Mouse (Mus musculus) CH12.LX (cell line): ENCODE data around the gene Zfr2. TPM values are rescaled to one million over a fixed set of nuclear protein-coding genes. Genes with fewer than 3 reads are reported as not detected.

Experiments used
- DNase-seq: peaks from one replicate; pipeline ENCODE4 v3.0.0-alpha.2; 2013; ENCODE audit errors: extremely low read depth
- H3K27ac ChIP-seq: 2 replicates; pipeline ENCODE4 v1.5.1; 2012; ENCODE audit warnings: low read depth, mild to moderate bottlenecking, control low read depth, moderate library complexity; ENCODE audit not compliant: insufficient read depth
- H3K27me3 ChIP-seq: replicated peaks from 2 replicates; pipeline ENCODE3; 2012; ENCODE audit warnings: inconsistent platforms
- H3K36me3 ChIP-seq, 2 experiments: replicated peaks in 1 of 2; 2 replicates each; pipeline versions ENCODE3 to v1.6.1; 2012; ENCODE audit warnings: inconsistent platforms in 1 of 2, low read length in 1 of 2, mild to moderate bottlenecking in 1 of 2, mixed read lengths in 1 of 2, moderate library complexity in 1 of 2; ENCODE audit not compliant: control insufficient read depth in 1 of 2, insufficient read depth in 1 of 2
- H3K4me1 ChIP-seq, 2 experiments: 2 replicates each; pipeline ENCODE4 v1.6.1; 2012; ENCODE audit warnings: inconsistent platforms in 1 of 2, moderate library complexity in 1 of 2; ENCODE audit not compliant: insufficient read depth in 2 of 2, control insufficient read depth in 1 of 2
- H3K4me2 ChIP-seq: 2 replicates; pipeline ENCODE4 v1.6.1; 2012; ENCODE audit warnings: low read depth, mild to moderate bottlenecking, control low read depth; ENCODE audit not compliant: poor library complexity, insufficient read depth, severe bottlenecking
- H3K4me3 ChIP-seq, 3 experiments: fragments of 150-350 bp in 1 of 3; sonication (generic) in 1 of 3; replicated peaks in 1 of 3; 2 replicates each; pipeline versions ENCODE3 to v1.5.1; 2011 to 2012; ENCODE audit warnings: low read depth in 2 of 3, low read length in 2 of 3, mild to moderate bottlenecking in 2 of 3, moderate library complexity in 2 of 3, control low read depth in 1 of 3, improper control_type of control experiment in 1 of 3, inconsistent platforms in 1 of 3, mixed read lengths in 1 of 3; ENCODE audit not compliant: poor library complexity in 1 of 3
- H3K79me2 ChIP-seq: replicated peaks from 2 replicates; pipeline ENCODE4 v1.6.1; 2012; ENCODE audit warnings: mild to moderate bottlenecking, moderate library complexity; ENCODE audit not compliant: control insufficient read depth, poor library complexity, insufficient read depth, severe bottlenecking; ENCODE audit errors: extremely low read depth
- H3K9ac ChIP-seq: 2 replicates; pipeline ENCODE4 v1.6.1; 2012; ENCODE audit warnings: low read depth, mild to moderate bottlenecking, control low read depth, moderate library complexity; ENCODE audit not compliant: insufficient read depth
- H3K9me3 ChIP-seq: replicated peaks from 2 replicates; pipeline ENCODE3; 2012; ENCODE audit warnings: low read length, inconsistent platforms, mixed read lengths
- BHLHE40 ChIP-seq: IDR thresholded peaks from 2 replicates; pipeline ENCODE4 v1.6.1; 2011; ENCODE audit warnings: mild to moderate bottlenecking, low read depth, low read length, improper control_type of control experiment
- CHD1 ChIP-seq: IDR thresholded peaks from 2 replicates; pipeline ENCODE4 v1.6.1; 2012; ENCODE audit warnings: low read depth, low read length, improper control_type of control experiment, inconsistent platforms
- CHD2 ChIP-seq: IDR thresholded peaks from 2 replicates; pipeline ENCODE4 v1.6.1; 2011; ENCODE audit warnings: low read length, improper control_type of control experiment
- CTCF ChIP-seq, 2 experiments: IDR thresholded peaks in 1 of 2; conservative IDR thresholded peaks in 1 of 2; 2 replicates each; pipeline ENCODE4 v1.5.1; 2011 to 2012; ENCODE audit warnings: low read depth in 2 of 2, low read length in 2 of 2, improper control_type of control experiment in 1 of 2, inconsistent platforms in 1 of 2, mild to moderate bottlenecking in 1 of 2, moderate library complexity in 1 of 2
- E2F4 ChIP-seq: IDR thresholded peaks from 2 replicates; pipeline ENCODE4 v1.6.1; 2011; ENCODE audit warnings: low read depth, low read length, improper control_type of control experiment; ENCODE audit not compliant: insufficient replicate concordance
- EP300 ChIP-seq: IDR thresholded peaks from 2 replicates; pipeline ENCODE4 v1.6.1; 2011; ENCODE audit warnings: low read length, improper control_type of control experiment
- ETS1 ChIP-seq: conservative IDR thresholded peaks from 2 replicates; pipeline ENCODE4 v1.6.1; 2012; ENCODE audit warnings: low read depth, mild to moderate bottlenecking, inconsistent platforms, low read length, improper control_type of control experiment, moderate library complexity
- HCFC1 ChIP-seq: IDR thresholded peaks from 2 replicates; pipeline ENCODE4 v1.6.1; 2012; ENCODE audit warnings: low read depth, mild to moderate bottlenecking, inconsistent platforms, low read length, improper control_type of control experiment
- IRF4 ChIP-seq: IDR thresholded peaks from 2 replicates; pipeline ENCODE4 v1.6.1; 2014; ENCODE audit warnings: low read depth, mild to moderate bottlenecking, inconsistent platforms, low read length, improper control_type of control experiment
- KAT2A ChIP-seq: IDR thresholded peaks from 2 replicates; pipeline ENCODE4 v1.6.1; 2012; ENCODE audit warnings: low read length, improper control_type of control experiment, inconsistent platforms; ENCODE audit not compliant: insufficient replicate concordance
- MAX ChIP-seq: IDR thresholded peaks from 2 replicates; pipeline ENCODE4 v1.6.1; 2011; ENCODE audit warnings: low read length, improper control_type of control experiment
- MAZ ChIP-seq: IDR thresholded peaks from 2 replicates; pipeline ENCODE4 v1.6.1; 2012; ENCODE audit warnings: low read depth, mild to moderate bottlenecking, inconsistent platforms, low read length, improper control_type of control experiment, moderate library complexity
- MEF2A ChIP-seq: IDR thresholded peaks from 2 replicates; pipeline ENCODE4 v1.6.1; 2014; ENCODE audit warnings: low read depth, mild to moderate bottlenecking, inconsistent platforms, low read length, improper control_type of control experiment, borderline replicate concordance
- MXI1 ChIP-seq: IDR thresholded peaks from 2 replicates; pipeline ENCODE4 v1.6.1; 2011; ENCODE audit warnings: mild to moderate bottlenecking, low read depth, low read length, improper control_type of control experiment
- MYC ChIP-seq: IDR thresholded peaks from 2 replicates; pipeline ENCODE4 v1.6.1; 2011; ENCODE audit warnings: low read depth, mild to moderate bottlenecking, improper control_type of control experiment, low read length
- NELFE ChIP-seq: IDR thresholded peaks from 2 replicates; pipeline ENCODE4 v1.6.1; 2011; ENCODE audit warnings: low read depth, low read length, improper control_type of control experiment
- NRF1 ChIP-seq: IDR thresholded peaks from 2 replicates; pipeline ENCODE4 v1.6.1; 2014; ENCODE audit warnings: low read depth, mild to moderate bottlenecking, inconsistent platforms, low read length, improper control_type of control experiment, moderate library complexity
- PAX5 ChIP-seq: IDR thresholded peaks from 2 replicates; pipeline ENCODE4 v1.6.1; 2012; ENCODE audit warnings: low read length, inconsistent platforms, mixed read lengths
- POLR2A ChIP-seq: IDR thresholded peaks from 2 replicates; pipeline ENCODE4 v1.6.1; 2011; ENCODE audit warnings: low read depth, mild to moderate bottlenecking, improper control_type of control experiment, low read length
- POLR2AphosphoS2 ChIP-seq: IDR thresholded peaks from 2 replicates; pipeline ENCODE4 v1.6.1; 2011; ENCODE audit warnings: low read depth, low read length, improper control_type of control experiment
- RAD21 ChIP-seq: IDR thresholded peaks from 2 replicates; pipeline ENCODE4 v1.6.1; 2011; ENCODE audit warnings: low read depth, mild to moderate bottlenecking, low read length, improper control_type of control experiment, moderate library complexity
- SIN3A ChIP-seq: IDR thresholded peaks from 2 replicates; pipeline ENCODE4 v1.6.1; 2012; ENCODE audit warnings: low read length, improper control_type of control experiment, inconsistent platforms
- SMC3 ChIP-seq: IDR thresholded peaks from 2 replicates; pipeline ENCODE4 v1.6.1; 2011; ENCODE audit warnings: low read depth, low read length, improper control_type of control experiment
- TBP ChIP-seq: conservative IDR thresholded peaks from 2 replicates; pipeline ENCODE4 v1.6.1; 2011; ENCODE audit warnings: low read depth, low read length, improper control_type of control experiment
- TCF12 ChIP-seq: IDR thresholded peaks from 2 replicates; pipeline ENCODE4 v1.6.1; 2014; ENCODE audit warnings: low read depth, mild to moderate bottlenecking, inconsistent platforms, low read length, improper control_type of control experiment
- UBTF ChIP-seq: IDR thresholded peaks from 2 replicates; pipeline ENCODE4 v1.6.1; 2012; ENCODE audit warnings: low read depth, mild to moderate bottlenecking, inconsistent platforms, low read length, improper control_type of control experiment, moderate library complexity
- USF1 ChIP-seq: IDR thresholded peaks from 2 replicates; pipeline ENCODE4 v1.6.1; 2014; ENCODE audit warnings: low read depth, mild to moderate bottlenecking, inconsistent platforms, low read length, improper control_type of control experiment
- USF2 ChIP-seq: conservative IDR thresholded peaks from 2 replicates; pipeline ENCODE4 v1.6.1; 2011; ENCODE audit warnings: low read depth, low read length, improper control_type of control experiment
- ZC3H11A ChIP-seq: IDR thresholded peaks from 2 replicates; pipeline ENCODE4 v1.6.1; 2012; ENCODE audit warnings: low read depth, mild to moderate bottlenecking, inconsistent platforms, low read length, improper control_type of control experiment
- ZKSCAN1 ChIP-seq: IDR thresholded peaks from 2 replicates; pipeline ENCODE4 v1.6.1; 2012; ENCODE audit warnings: low read depth, inconsistent platforms, low read length, improper control_type of control experiment, borderline replicate concordance
- ZMIZ1 ChIP-seq: IDR thresholded peaks from 2 replicates; pipeline ENCODE4 v1.6.1; 2012; ENCODE audit warnings: low read depth, mild to moderate bottlenecking, inconsistent platforms, low read length, improper control_type of control experiment
- dilution Hi-C: fragments of 300-500 bp; cut with MboI; formaldehyde crosslinking; loops from 2 replicates; pipeline ENCODE4 v1.14.3; 2020; ENCODE audit warnings: low sequenced_read_pairs; ENCODE audit not compliant: extremely low pct_unique_long_range_greater_than_20kb, extremely low pct_ligation_motif_present
- in situ Hi-C: fragments of 300-500 bp; cut with MboI; formaldehyde crosslinking; loops from 3 replicates; pipeline ENCODE4 v1.14.3; 2019; ENCODE audit warnings: low sequenced_read_pairs, low pct_ligation_motif_present, low pct_unique_long_range_greater_than_20kb, mixed read lengths
- polyA plus RNA-seq: library from polyadenylated mRNA; unstranded; fragments of >175 nt; gene quantifications from 2 replicates; pipeline ENCODE4 v1.2.1, GENCODE M21; 2012; ENCODE audit warnings: low read depth; ENCODE audit not compliant: insufficient read length
- total RNA-seq, 2 experiments: library from RNA; depleted of rRNA; stranded (reverse); fragments of 300-350 nt in 1 of 2; fragments of >200 nt in 1 of 2; gene quantifications; 2 replicates each; pipeline ENCODE4 v1.2.3; 2012 to 2014

Gene Zfr2
- total and polyA plus RNA-seq, 3 experiments = 1.0 to 13.5 (median 2.4) TPM

- no peak for DNase-seq
Measured at GRCm38 (mm10) chr10:81244146-81244545, 11.2 kb downstream of the Zfr2 start.

GRCm38 (mm10) chr10:81244595-81244994 is 11.6 kb downstream of the Zfr2 start:
- H3K27ac ChIP-seq = no peak overlapping the region
- H3K79me2 ChIP-seq = no peaks in the 10 kb centered on the region
- no peak overlapping the region for H3K4me3 ChIP-seq
- H3K27me3 ChIP-seq = no peaks in the 10 kb centered on the region
- in situ Hi-C loops = no loop called here
- H3K36me3 ChIP-seq = peaks cover 16 to 73% of the 10 kb centered on the region in 2 experiments
- dilution Hi-C loops = no loop called here
- peak; percentile 69 for DNase-seq
- H3K9ac ChIP-seq = no peak overlapping the region
- peaks cover 12 to 23% of the 10 kb centered on the region in 2 experiments for H3K4me1 ChIP-seq
- H3K4me2 ChIP-seq = no peak overlapping the region
- no peaks in the 10 kb centered on the region for H3K9me3 ChIP-seq
- TF ChIP-seq USF1 (no peak), SMC3 (peak; percentile 68), ZMIZ1 (0 out of 2 replicates have a peak, but pooled peaks have one; percentile 23), POLR2AphosphoS2 (no peak), MAX (no peak), MXI1 (0 out of 2 replicates have a peak, but pooled peaks have one; percentile 24), ZC3H11A (no peak), MAZ (0 out of 2 replicates have a peak, but pooled peaks have one; percentile 40), HCFC1 (peak; percentile 38; the same call in 1 of the 2 replicates), MEF2A (no peak), EP300 (no peak), USF2 (no peak), UBTF (no peak), CTCF (conservative IDR thresholded peaks at IDR 0.05 in 1 of 2, IDR thresholded peaks at IDR 0.05 in 1 of 2; ENCODE audit: low read depth in 2 of 2, low read length in 2 of 2) (peak; percentile 75 to 84), NRF1 (no peak), SIN3A (peak; percentile 54; the same call in 1 of the 2 replicates), BHLHE40 (peak; percentile 48; the same call in 1 of the 2 replicates), KAT2A (no peak), ETS1 (no peak), CHD2 (peak; percentile 77), ZKSCAN1 (no peak), MYC (no peak), IRF4 (0 out of 2 replicates have a peak, but pooled peaks have one; percentile 37), NELFE (0 out of 2 replicates have a peak, but pooled peaks have one; percentile 37), RAD21 (peak; percentile 73), E2F4 (no peak), TCF12 (no peak), CHD1 (no peak), PAX5 (no peak), POLR2A (no peak)

More at GRCm38 (mm10) chr10:81244146-81244545, 11.2 kb downstream of the Zfr2 start:
- TF ChIP-seq PAX5 (no peak), ZMIZ1 (no peak), TCF12 (no peak), POLR2A (no peak), EP300 (no peak), TBP (no peak), KAT2A (no peak), CHD1 (no peak), UBTF (no peak), NRF1 (no peak), E2F4 (no peak), ZKSCAN1 (no peak)
- Histone ChIP-seq H3K9me3 (no peaks in the 10 kb centered on the region), H3K79me2 (no peaks in the 10 kb centered on the region), H3K4me1 (peaks cover 7 to 18% of the 10 kb centered on the region in 2 experiments), H3K27ac (no peak overlapping the region), H3K4me3 (no peak overlapping the region), H3K4me2 (no peak overlapping the region), H3K27me3 (no peaks in the 10 kb centered on the region), H3K9ac (no peak overlapping the region), H3K36me3 (peaks cover 15 to 72% of the 10 kb centered on the region in 2 experiments)
- in situ Hi-C loops = no loop called here
- dilution Hi-C loops = no loop called here
